8 mouse cellular contexts compared by ENCODE assay signal in the genomic region with DNA sequence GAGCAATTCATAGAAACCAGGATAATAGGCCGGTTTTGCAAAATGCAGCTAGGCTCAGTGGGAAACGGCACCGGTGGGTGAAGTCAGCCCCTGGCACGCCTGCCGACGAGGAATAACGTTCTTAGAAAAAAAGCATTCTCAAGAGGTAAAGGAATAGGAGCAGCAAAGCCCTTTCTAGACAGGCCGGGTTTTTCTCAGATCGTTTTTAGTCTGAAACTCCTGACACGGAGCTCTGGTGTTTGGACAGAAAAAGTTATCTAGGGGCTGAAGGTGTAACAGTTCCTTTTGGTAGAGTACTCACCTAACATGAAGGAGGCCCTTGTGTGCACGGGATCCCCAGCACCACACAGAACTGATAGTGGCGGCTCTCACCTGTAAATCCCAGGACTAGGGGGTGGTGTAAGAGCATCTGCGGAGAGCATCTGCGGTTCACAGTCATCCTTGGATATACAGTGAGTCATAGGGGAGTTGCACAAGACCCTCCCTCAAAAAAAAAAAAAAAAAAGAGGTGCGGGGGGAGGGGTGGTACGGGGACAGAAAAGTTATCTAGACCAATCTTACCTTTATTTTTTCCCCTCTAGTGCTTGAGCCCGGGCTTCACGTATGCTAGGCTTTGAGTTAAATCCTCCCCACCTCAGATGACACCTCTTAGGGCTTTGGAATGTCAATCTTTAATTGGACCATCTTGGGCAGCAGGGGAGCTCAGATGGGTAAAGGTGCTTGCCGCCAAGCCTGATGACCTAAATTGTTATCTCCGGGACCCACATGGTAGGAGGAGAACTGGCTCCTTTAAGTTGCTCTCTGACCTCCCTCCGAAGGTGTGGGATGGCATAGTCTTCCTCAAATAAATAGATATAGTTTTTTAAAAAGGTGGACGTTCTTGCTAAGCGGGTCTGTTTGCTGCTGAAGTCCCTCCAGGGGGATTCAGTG. TPM values are rescaled to one million over a fixed set of nuclear protein-coding genes. Genes with fewer than 3 reads are reported as not detected.
DNase-seq lines count a peak whose midpoint lies in the region; ATAC-seq and TF ChIP-seq lines count a peak whose summit lies in the region.

No protein-coding gene starts in this region.

- H3K36me3 ChIP-seq in kidney, postnatal 0 days (ENCODE audit: insufficient read depth, low read length): no peaks in the 10 kb centered on the region
- H3K36me3 ChIP-seq in hindbrain, embryonic 14.5 days (replicated peaks; ENCODE audit: control insufficient read depth, insufficient read depth): peaks cover 31% of the 10 kb centered on the region
- 0 out of 2 replicates have a peak, but pooled peaks cover 2% of the 10 kb centered on the region for H3K36me3 ChIP-seq in midbrain, embryonic 11.5 days (ENCODE audit: control insufficient read depth, insufficient read depth, low read length)

- H3K27ac ChIP-seq in kidney, postnatal 0 days: no peak overlapping the region
- no peak overlapping the region for H3K27ac ChIP-seq in brown adipose tissue, adult 24 weeks (replicated peaks; ENCODE audit: low read depth, low read length)
- peak overlapping the region; percentile 73; the same call in 1 of the 2 replicates for H3K27ac ChIP-seq in hindbrain, embryonic 14.5 days
- no peak overlapping the region for H3K27ac ChIP-seq in midbrain, embryonic 11.5 days (ENCODE audit: low read depth, low read length)

- H3K4me1 ChIP-seq in kidney, postnatal 0 days (replicated peaks; ENCODE audit: insufficient read depth, low read length): 0 out of 2 replicates have a peak, but pooled peaks cover 7% of the 10 kb centered on the region
- peaks cover 6% of the 10 kb centered on the region; the same call in 1 of the 2 replicates for H3K4me1 ChIP-seq in brown adipose tissue, adult 24 weeks (ENCODE audit: control insufficient read depth, insufficient read depth, insufficient read length, low read length)
- peaks cover 14% of the 10 kb centered on the region for H3K4me1 ChIP-seq in hindbrain, embryonic 14.5 days (replicated peaks; ENCODE audit: control insufficient read depth, insufficient read depth, low read length)
- peaks cover 5% of the 10 kb centered on the region; the same call in 1 of the 2 replicates for H3K4me1 ChIP-seq in midbrain, embryonic 11.5 days (ENCODE audit: control insufficient read depth, insufficient read depth, low read length)

- no peaks in the 10 kb centered on the region for H3K9me3 ChIP-seq in kidney, postnatal 0 days (replicated peaks; ENCODE audit: low read length)
- no peaks in the 10 kb centered on the region for H3K9me3 ChIP-seq in hindbrain, embryonic 14.5 days (ENCODE audit: control insufficient read depth, low read length)
- H3K9me3 ChIP-seq in midbrain, embryonic 11.5 days (ENCODE audit: control insufficient read depth, low read length): no peaks in the 10 kb centered on the region

- TF ChIP-seq CTCF in kidney, postnatal 0 days (IDR thresholded peaks at IDR 0.05; ENCODE audit: low read depth): no peak

- H3K4me2 ChIP-seq in kidney, postnatal 0 days (ENCODE audit: low read length): peak overlapping the region; percentile 97
- peak overlapping the region; percentile 80 for H3K4me2 ChIP-seq in hindbrain, embryonic 14.5 days (replicated peaks)
- H3K4me2 ChIP-seq in midbrain, embryonic 11.5 days: peak overlapping the region; percentile 76

- H3K4me3 ChIP-seq in kidney, postnatal 0 days (replicated peaks; ENCODE audit: low read depth, low read length): peak overlapping the region; percentile 66
- H3K4me3 ChIP-seq in brown adipose tissue, adult 24 weeks (ENCODE audit: insufficient read depth, low read depth, low read length): peak overlapping the region; percentile 65
- peak overlapping the region; percentile 66 for H3K4me3 ChIP-seq in hindbrain, embryonic 14.5 days (replicated peaks; ENCODE audit: low read length)
- H3K4me3 ChIP-seq in midbrain, embryonic 11.5 days (ENCODE audit: low read depth, low read length): peak overlapping the region; percentile 67

- 35% methylated on average over 23 of the region's 23 CpGs for WGBS in kidney, postnatal 0 days
- WGBS in hindbrain, embryonic 14.5 days: 40% methylated on average over 23 of the region's 23 CpGs
- WGBS in midbrain, embryonic 11.5 days: 38% methylated on average over 23 of the region's 23 CpGs

- ATAC-seq in kidney, postnatal 0 days (replicated peaks; ENCODE audit: low FRiP score, low read depth): no peak
- no peak for ATAC-seq in hindbrain, embryonic 14.5 days (ENCODE audit: low FRiP score)
- ATAC-seq in midbrain, embryonic 11.5 days (ENCODE audit: low FRiP score): no peak

- peak overlapping the region; percentile 63 for H3K9ac ChIP-seq in kidney, postnatal 0 days (ENCODE audit: low read depth, low read length)
- peak overlapping the region; percentile 76 for H3K9ac ChIP-seq in hindbrain, embryonic 14.5 days
- H3K9ac ChIP-seq in midbrain, embryonic 11.5 days (ENCODE audit: low read length): peak overlapping the region; percentile 76

- H3K27me3 ChIP-seq in kidney, postnatal 0 days (ENCODE audit: insufficient read depth, low read length): no peaks in the 10 kb centered on the region
- H3K27me3 ChIP-seq in hindbrain, embryonic 14.5 days (ENCODE audit: control insufficient read depth, insufficient read depth, low read length): no peaks in the 10 kb centered on the region
- no peaks in the 10 kb centered on the region for H3K27me3 ChIP-seq in midbrain, embryonic 11.5 days (ENCODE audit: control insufficient read depth, insufficient read depth, low read length)

- DNase-seq in kidney, postnatal 0 days (ENCODE audit: low spot score): no peak
- no peak for DNase-seq in kidney, adult 11 months
- DNase-seq in hindbrain, embryonic 14.5 days (ENCODE audit: low spot score): no peak
- no peak for DNase-seq in midbrain, embryonic 11.5 days (ENCODE audit: low spot score, missing footprints)
- no peak for DNase-seq in frontal cortex, postnatal 14 days (ENCODE audit: low spot score in 2 of 2)
- no peak for DNase-seq in right cerebral cortex, postnatal 25 days
- no peak for DNase-seq in right cerebral cortex, postnatal 36 days (ENCODE audit: low spot score in 2 of 2)

RNA-seq across cellular contexts. Expression of a gene that starts 1.0 kb away (rescaled TPM):
- polyA plus RNA-seq in kidney, postnatal 0 days (2015; fragmentation: Nextera tagmentation; extraction: Ambion mirVana): 4.9 and 5.2 TPM in 2 replicates
- polyA plus RNA-seq in brown adipose tissue, adult 24 weeks (2012; ENCODE audit: insufficient read depth, insufficient read length, missing spikeins): 3.7 and 4.8 TPM in 2 replicates
- 17.1 and 17.5 TPM in 2 replicates for polyA plus RNA-seq in hindbrain, embryonic 14.5 days (2014; fragmentation: Nextera tagmentation; extraction: Ambion mirVana)
- polyA plus RNA-seq in midbrain, embryonic 11.5 days (2014; fragmentation: Nextera tagmentation; extraction: Ambion mirVana): 9.5 and 10.1 TPM in 2 replicates
